Mouse (Mus musculus) C2C12 (cell line): Measurements from ENCODE around the gene Dohh.

ENCODE experiments used
- CEBPB ChIP-seq: IDR thresholded peaks from one replicate; pipeline ENCODE4 v1.6.1; 2011; ENCODE audit warnings: low read depth, mild to moderate bottlenecking, control low read depth, moderate library complexity
- CTCF ChIP-seq: IDR thresholded peaks from one replicate; pipeline ENCODE4 v1.5.1; 2011; ENCODE audit not compliant: control insufficient read depth, insufficient read depth, insufficient read length
- MAX ChIP-seq: IDR thresholded peaks from one replicate; pipeline ENCODE4 v1.6.1; 2011; ENCODE audit warnings: mild to moderate bottlenecking, control low read depth
- MYOG ChIP-seq: IDR thresholded peaks from one replicate; pipeline ENCODE4 v1.6.1; 2011; ENCODE audit not compliant: control insufficient read depth, insufficient read length; ENCODE audit errors: extremely low read depth

DNA sequence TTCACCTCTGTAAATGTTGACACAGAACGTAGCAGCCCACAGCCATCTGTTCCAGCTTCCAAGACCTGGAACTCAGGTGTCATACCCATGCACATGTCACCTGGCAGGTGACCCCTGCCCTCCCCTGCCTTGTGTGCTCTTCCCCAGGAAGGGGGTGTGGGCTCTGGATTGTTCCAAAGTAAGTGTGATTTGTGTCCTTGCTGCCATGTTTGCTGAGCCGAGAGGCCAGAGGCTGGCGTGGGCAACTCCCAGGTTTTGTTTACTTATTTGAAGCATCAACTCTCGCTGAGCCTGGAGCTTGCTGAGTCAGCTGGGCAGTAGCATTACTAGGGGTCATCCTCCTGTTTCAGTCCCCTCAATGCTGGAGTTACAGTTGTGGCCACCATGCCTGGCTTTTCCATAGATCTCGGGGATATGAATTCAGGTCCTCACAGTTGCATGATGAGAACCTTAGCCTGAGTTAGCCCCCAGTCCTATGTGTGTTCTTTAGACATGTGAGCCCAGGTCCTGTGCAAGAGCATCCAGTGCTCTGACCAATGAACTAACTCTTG is 4.4 kb downstream of the Dohh start, which contains the start of gene Gm48552:
- TF ChIP-seq MAX (no peak), CTCF (no peak), CEBPB (no peak), MYOG (no peak)
